Mouse (Mus musculus) liver, embryonic 14.5 days (tissue): Measurements from ENCODE around the gene Rnase12. TPM values are rescaled to one million over a fixed set of nuclear protein-coding genes. Genes with fewer than 3 reads are reported as not detected.

Experiments used
- ATAC-seq: fragments of 200-750 bp; cut with Nextera tagmentation; 2 replicates; pipeline ENCODE4 v1.8.0; 2017; ENCODE audit warnings: moderate number of reproducible peaks, mild to moderate bottlenecking, moderate library complexity; ENCODE audit not compliant: insufficient read depth
- DNase-seq, 3 experiments: peaks; one replicate each; pipeline ENCODE4 v3.0.0-alpha.2; 2012 to 2013; ENCODE audit warnings: low read depth in 3 of 3, low spot score in 3 of 3
- H3K27ac ChIP-seq: fragments of 300-500 bp; sonication (generic); 2 replicates; pipeline ENCODE4 v1.5.1; 2014; ENCODE audit warnings: moderate library complexity, mild to moderate bottlenecking, control low read depth, inconsistent platforms
- H3K27me3 ChIP-seq: fragments of 300-500 bp; sonication (generic); 2 replicates; pipeline ENCODE4 v1.6.1; 2014; ENCODE audit warnings: mild to moderate bottlenecking, low read length, moderate library complexity; ENCODE audit not compliant: control insufficient read depth, insufficient read depth
- H3K36me3 ChIP-seq: fragments of 300-500 bp; sonication (generic); replicated peaks from 2 replicates; pipeline ENCODE4 v1.6.1; 2014; ENCODE audit warnings: low read depth; ENCODE audit not compliant: control insufficient read depth, insufficient read depth
- H3K4me1 ChIP-seq, 2 experiments: fragments of 200-500 bp in 1 of 2; fragments of 300-500 bp in 1 of 2; sonication (generic) in 1 of 2; replicated peaks; 2 replicates each; pipeline ENCODE4 v1.6.1; 2012 to 2014; ENCODE audit warnings: antibody characterized with exemption in 1 of 2, inconsistent platforms in 1 of 2, low read length in 1 of 2; ENCODE audit not compliant: control insufficient read depth in 2 of 2, insufficient read depth in 2 of 2
- H3K4me2 ChIP-seq: fragments of 300-500 bp; sonication (generic); 2 replicates; pipeline ENCODE4 v1.6.1; 2014; ENCODE audit warnings: low read depth, mild to moderate bottlenecking, control low read depth, moderate library complexity
- H3K4me3 ChIP-seq, 2 experiments: fragments of 200-500 bp in 1 of 2; fragments of 300-500 bp in 1 of 2; sonication (generic) in 1 of 2; 2 replicates each; pipeline ENCODE4 v1.5.1; 2012 to 2014; ENCODE audit warnings: low read depth in 2 of 2, low read length in 2 of 2, mild to moderate bottlenecking in 2 of 2, control low read depth in 1 of 2, inconsistent platforms in 1 of 2, moderate library complexity in 1 of 2; ENCODE audit not compliant: insufficient read depth in 1 of 2
- H3K9ac ChIP-seq: fragments of 300-500 bp; sonication (generic); replicated peaks from 2 replicates; pipeline ENCODE4 v1.6.1; 2014; ENCODE audit warnings: mild to moderate bottlenecking, control low read depth, moderate library complexity
- H3K9me3 ChIP-seq: fragments of 300-500 bp; sonication (generic); 2 replicates; pipeline ENCODE4 v1.6.1; 2016; ENCODE audit warnings: low read length, mixed read lengths; ENCODE audit not compliant: control insufficient read depth
- CTCF ChIP-seq: IDR thresholded peaks from 2 replicates; pipeline ENCODE4 v1.5.1; 2016; ENCODE audit warnings: antibody characterized with exemption, low read depth, control low read depth
- EP300 ChIP-seq: IDR thresholded peaks from 2 replicates; pipeline ENCODE4 v1.6.1; 2016; ENCODE audit warnings: antibody characterized with exemption, low read depth
- WGBS: fragments of 180-500 bp; shearing (Covaris S2); extraction: QIAGEN DNeasy Blood & Tissue Kit; methylation state at CpG from one replicate; pipeline ENCODE4 v1.1.7; 2014; ENCODE audit not compliant: insufficient replicate concordance; 5-methylcytosine and 5-hydroxymethylcytosine counted together
- polyA plus RNA-seq, 2 experiments: library from polyadenylated mRNA; depleted of rRNA in 1 of 2; stranded (reverse) in 1 of 2; unstranded in 1 of 2; fragments of >200 nt; fragmentation: Nextera tagmentation in 1 of 2; extraction: Ambion mirVana in 1 of 2; gene quantifications; 2 replicates each; pipeline versions ENCODE4 v1.2.1 to v1.2.3; 2012 to 2014

The Rnase12 gene
- polyA plus RNA-seq, 2 experiments: 0.95 to 1.8 TPM

- TF ChIP-seq EP300 (no peak), CTCF (no peak)
- Histone ChIP-seq H3K4me2 (no peak overlapping the region), H3K9ac (no peak overlapping the region), H3K4me1 (peaks cover 0 to 5% of the 10 kb centered on the region in 2 experiments; a peak in 1 of 4 replicates), H3K27ac (no peak overlapping the region), H3K36me3 (no peaks in the 10 kb centered on the region), H3K27me3 (no peaks in the 10 kb centered on the region), H3K9me3 (no peaks in the 10 kb centered on the region), H3K4me3 (no peak overlapping the region)
- DNase-seq: no peak
- ATAC-seq: no peak
- 53% methylated on average over 13 of the region's 13 CpGs for WGBS
Observed at GRCm38 (mm10) chr14:51007914-51008713, 49.3 kb downstream of the Rnase12 start.

DNA sequence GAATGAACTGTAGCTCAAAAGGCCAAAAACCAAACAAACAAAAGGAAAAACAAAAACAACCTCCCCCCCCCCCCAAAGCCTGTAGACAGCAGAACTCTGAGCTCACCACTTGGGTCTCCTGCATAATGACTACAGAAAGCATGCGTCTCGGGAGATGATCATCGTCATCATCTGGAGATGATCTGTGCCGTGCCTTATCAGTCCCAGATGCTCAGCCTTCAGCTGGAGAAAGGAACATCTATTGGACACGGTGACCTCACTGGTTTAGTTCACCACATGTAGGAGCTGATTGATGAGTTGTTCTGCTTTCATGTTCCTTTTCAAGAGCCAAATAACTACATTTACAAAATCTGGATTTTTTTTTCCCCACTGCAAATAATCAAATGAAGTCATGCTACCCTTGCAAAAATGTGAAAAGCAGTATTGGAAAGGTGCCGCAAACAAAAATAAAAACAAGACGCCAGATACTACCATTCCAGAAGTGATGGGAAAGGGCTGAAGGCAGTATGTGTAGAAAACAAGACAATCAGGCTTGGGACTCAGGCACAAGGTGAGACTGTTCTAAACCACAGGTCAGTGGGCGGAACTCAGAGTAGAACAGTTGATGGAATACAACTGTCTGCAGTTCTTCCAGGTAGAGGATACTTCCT, 50.2 kb downstream of the Rnase12 start, which contains the start of gene Rnase10:
Gene Rnase10, plus strand, starts transcription at position 600 of the 650 bp plus-strand sequence.
- no peak for DNase-seq
- peaks cover 0 to 5% of the 10 kb centered on the region in 2 experiments; a peak in 1 of 4 replicates for H3K4me1 ChIP-seq
- ATAC-seq: no peak
- no peak within 1 kb of the TSS for H3K27ac ChIP-seq
- H3K27me3 ChIP-seq: no peaks in the 10 kb centered on the region
- H3K4me3 ChIP-seq: no peak within 1 kb of the TSS
- H3K9ac ChIP-seq: no peak within 1 kb of the TSS
- no peaks in the 10 kb centered on the region for H3K9me3 ChIP-seq
- WGBS: 63% methylated on average over 8 of the region's 8 CpGs
- no peaks in the 10 kb centered on the region for H3K36me3 ChIP-seq
- H3K4me2 ChIP-seq: no peak within 1 kb of the TSS
- TF ChIP-seq CTCF (no peak), EP300 (no peak)

Other genes with a start within 250 kb of the Rnase12 start
- not detected in 2 replicates for gene Ccnb1ip1, start 249.9 kb downstream of the Rnase12 start, polyA plus RNA-seq (2012; rRNA removed)
- gene Ccnb1ip1, start 249.9 kb downstream of the Rnase12 start, polyA plus RNA-seq (2014; fragmentation: Nextera tagmentation; extraction: Ambion mirVana): not detected in 2 replicates
- gene Parp2, start 249.8 kb downstream of the Rnase12 start, polyA plus RNA-seq (2012; rRNA removed): 20.6 and 32.9 TPM in 2 replicates
- 31.3 and 35.9 TPM in 2 replicates for gene Parp2, start 249.8 kb downstream of the Rnase12 start, polyA plus RNA-seq (2014; fragmentation: Nextera tagmentation; extraction: Ambion mirVana)
- 1.5 and 2.2 TPM in 2 replicates for gene Tep1, start 187.1 kb downstream of the Rnase12 start, polyA plus RNA-seq (2012; rRNA removed)
- gene Tep1, start 187.1 kb downstream of the Rnase12 start, polyA plus RNA-seq (2014; fragmentation: Nextera tagmentation; extraction: Ambion mirVana): 3.0 and 4.1 TPM in 2 replicates
- 0.12 and 0.16 TPM in 2 replicates for gene Klhl33, start 160.2 kb downstream of the Rnase12 start, polyA plus RNA-seq (2012; rRNA removed)
- gene Klhl33, start 160.2 kb downstream of the Rnase12 start, polyA plus RNA-seq (2014; fragmentation: Nextera tagmentation; extraction: Ambion mirVana): 0.08 and 0.15 TPM in 2 replicates
- 19.9 and 34.5 TPM in 2 replicates for gene Osgep, start 132.8 kb downstream of the Rnase12 start, polyA plus RNA-seq (2012; rRNA removed)
- 54.8 and 59.7 TPM in 2 replicates for gene Osgep, start 132.8 kb downstream of the Rnase12 start, polyA plus RNA-seq (2014; fragmentation: Nextera tagmentation; extraction: Ambion mirVana)
- gene Apex1, start 132.7 kb downstream of the Rnase12 start, polyA plus RNA-seq (2012; rRNA removed): 34.5 and 51.3 TPM in 2 replicates
- gene Apex1, start 132.7 kb downstream of the Rnase12 start, polyA plus RNA-seq (2014; fragmentation: Nextera tagmentation; extraction: Ambion mirVana): 85.7 and 90.8 TPM in 2 replicates
- gene Pip4p1, start 126.8 kb downstream of the Rnase12 start, polyA plus RNA-seq (2012; rRNA removed): 16.7 and 24.7 TPM in 2 replicates
- gene Pip4p1, start 126.8 kb downstream of the Rnase12 start, polyA plus RNA-seq (2014; fragmentation: Nextera tagmentation; extraction: Ambion mirVana): 16.9 and 18.7 TPM in 2 replicates
- gene Pnp, start 126.6 kb downstream of the Rnase12 start, polyA plus RNA-seq (2012; rRNA removed): 65.8 and 81.4 TPM in 2 replicates
- gene Pnp, start 126.6 kb downstream of the Rnase12 start, polyA plus RNA-seq (2014; fragmentation: Nextera tagmentation; extraction: Ambion mirVana): 87.0 and 91.4 TPM in 2 replicates
- 41.4 and 65.9 TPM in 2 replicates for gene Gm49342, start 113.1 kb downstream of the Rnase12 start, polyA plus RNA-seq (2012; rRNA removed)
- gene Gm49342, start 113.1 kb downstream of the Rnase12 start, polyA plus RNA-seq (2014; fragmentation: Nextera tagmentation; extraction: Ambion mirVana): not detected in 2 replicates
- 6.5 and 9.8 TPM in 2 replicates for gene Pnp2, start 101.7 kb downstream of the Rnase12 start, polyA plus RNA-seq (2012; rRNA removed)
- 12.0 and 13.7 TPM in 2 replicates for gene Pnp2, start 101.7 kb downstream of the Rnase12 start, polyA plus RNA-seq (2014; fragmentation: Nextera tagmentation; extraction: Ambion mirVana)
- not detected in 2 replicates for gene Rnase10, start 49.9 kb downstream of the Rnase12 start, polyA plus RNA-seq (2012; rRNA removed)
- gene Rnase10, start 49.9 kb downstream of the Rnase12 start, polyA plus RNA-seq (2014; fragmentation: Nextera tagmentation; extraction: Ambion mirVana): not detected in 2 replicates
- not detected in 2 replicates for gene Rnase9, start 15.8 kb downstream of the Rnase12 start, polyA plus RNA-seq (2012; rRNA removed)
- not detected in 2 replicates for gene Rnase9, start 15.8 kb downstream of the Rnase12 start, polyA plus RNA-seq (2014; fragmentation: Nextera tagmentation; extraction: Ambion mirVana)
- gene Rnase11, start 7.5 kb downstream of the Rnase12 start, polyA plus RNA-seq (2012; rRNA removed): not detected in 2 replicates
- not detected in 2 replicates for gene Rnase11, start 7.5 kb downstream of the Rnase12 start, polyA plus RNA-seq (2014; fragmentation: Nextera tagmentation; extraction: Ambion mirVana)
- gene Olfr750, start 16.8 kb upstream of the Rnase12 start, polyA plus RNA-seq (2012; rRNA removed): not detected in 2 replicates
- not detected in 2 replicates for gene Olfr750, start 16.8 kb upstream of the Rnase12 start, polyA plus RNA-seq (2014; fragmentation: Nextera tagmentation; extraction: Ambion mirVana)
- 12.8 and 15.0 TPM in 2 replicates for gene Rnase4, start 33.4 kb upstream of the Rnase12 start, polyA plus RNA-seq (2012; rRNA removed)
- gene Rnase4, start 33.4 kb upstream of the Rnase12 start, polyA plus RNA-seq (2014; fragmentation: Nextera tagmentation; extraction: Ambion mirVana): 20.2 and 21.9 TPM in 2 replicates
- gene Ang, start 33.5 kb upstream of the Rnase12 start, polyA plus RNA-seq (2012; rRNA removed): 3.3 and 3.4 TPM in 2 replicates
- gene Ang, start 33.5 kb upstream of the Rnase12 start, polyA plus RNA-seq (2014; fragmentation: Nextera tagmentation; extraction: Ambion mirVana): 5.4 and 7.1 TPM in 2 replicates
- not detected in 2 replicates for gene Eddm3b, start 56.8 kb upstream of the Rnase12 start, polyA plus RNA-seq (2012; rRNA removed)
- not detected in 2 replicates for gene Eddm3b, start 56.8 kb upstream of the Rnase12 start, polyA plus RNA-seq (2014; fragmentation: Nextera tagmentation; extraction: Ambion mirVana)
- 1.9 and 2.8 TPM in 2 replicates for gene Rnase6, start 66.2 kb upstream of the Rnase12 start, polyA plus RNA-seq (2012; rRNA removed)
- gene Rnase6, start 66.2 kb upstream of the Rnase12 start, polyA plus RNA-seq (2014; fragmentation: Nextera tagmentation; extraction: Ambion mirVana): 3.6 TPM in 2 replicates
- not detected in 2 replicates for gene Rnase1, start 89.1 kb upstream of the Rnase12 start, polyA plus RNA-seq (2012; rRNA removed)
- gene Rnase1, start 89.1 kb upstream of the Rnase12 start, polyA plus RNA-seq (2014; fragmentation: Nextera tagmentation; extraction: Ambion mirVana): not detected in 2 replicates
- gene Rnase2b, start 104.6 kb upstream of the Rnase12 start, polyA plus RNA-seq (2012; rRNA removed): not detected in 2 replicates
- gene Rnase2b, start 104.6 kb upstream of the Rnase12 start, polyA plus RNA-seq (2014; fragmentation: Nextera tagmentation; extraction: Ambion mirVana): not detected in 2 replicates
- gene Ang2, start 141.5 kb upstream of the Rnase12 start, polyA plus RNA-seq (2012; rRNA removed): not detected in 2 replicates
- not detected in 2 replicates for gene Ang2, start 141.5 kb upstream of the Rnase12 start, polyA plus RNA-seq (2014; fragmentation: Nextera tagmentation; extraction: Ambion mirVana)
- gene Ear14, start 145.7 kb upstream of the Rnase12 start, polyA plus RNA-seq (2012; rRNA removed): not detected in 2 replicates
- gene Ear14, start 145.7 kb upstream of the Rnase12 start, polyA plus RNA-seq (2014; fragmentation: Nextera tagmentation; extraction: Ambion mirVana): not detected in 2 replicates
- gene Rnase2a, start 198.5 kb upstream of the Rnase12 start, polyA plus RNA-seq (2012; rRNA removed): not detected in 2 replicates
- not detected in 2 replicates for gene Rnase2a, start 198.5 kb upstream of the Rnase12 start, polyA plus RNA-seq (2014; fragmentation: Nextera tagmentation; extraction: Ambion mirVana)